Mouse (Mus musculus) bone marrow macrophage, adult 2 months (primary cell): Measurements from ENCODE around the gene Lurap1. TPM values are rescaled to one million over a fixed set of nuclear protein-coding genes. Genes with fewer than 3 reads are reported as not detected.

Source experiments
- H3K27ac ChIP-seq: 2 replicates; pipeline ENCODE4 v1.5.1; 2012; ENCODE audit warnings: low read depth, low read length; ENCODE audit not compliant: insufficient read depth
- H3K4me1 ChIP-seq: 2 replicates; pipeline ENCODE4 v1.6.1; 2012; ENCODE audit warnings: low read length; ENCODE audit not compliant: control insufficient read depth, insufficient read depth
- H3K4me3 ChIP-seq: 2 replicates; pipeline ENCODE4 v1.5.1; 2012; ENCODE audit warnings: mild to moderate bottlenecking, low read length, moderate library complexity; ENCODE audit not compliant: insufficient read depth
- CTCF ChIP-seq: IDR thresholded peaks from 2 replicates; pipeline ENCODE4 v1.5.1; 2012; ENCODE audit warnings: low read depth, mild to moderate bottlenecking, low read length, moderate library complexity
- POLR2A ChIP-seq: IDR thresholded peaks from 2 replicates; pipeline ENCODE4 v1.6.1; 2012; ENCODE audit warnings: mild to moderate bottlenecking, low read depth, low read length, borderline replicate concordance
- polyA plus RNA-seq: library from polyadenylated mRNA; stranded (reverse); fragments of >200 nt; gene quantifications from 2 replicates; pipeline ENCODE4 v1.2.4, GENCODE M21; 2012; ENCODE audit not compliant: missing spikeins, insufficient read depth, insufficient read length

Gene Lurap1
- polyA plus RNA-seq, 1 experiment: 0.12 TPM

- no peak overlapping the region for H3K27ac ChIP-seq
- no peak overlapping the region for H3K4me3 ChIP-seq
- 0 out of 2 replicates have a peak, but pooled peaks cover 2% of the 10 kb centered on the region for H3K4me1 ChIP-seq
- no peak for TF ChIP-seq CTCF
- no peak for TF ChIP-seq POLR2A
Observed at GRCm38 (mm10) chr4:116142269-116142668, 8.9 kb downstream of the Lurap1 start.

DNA sequence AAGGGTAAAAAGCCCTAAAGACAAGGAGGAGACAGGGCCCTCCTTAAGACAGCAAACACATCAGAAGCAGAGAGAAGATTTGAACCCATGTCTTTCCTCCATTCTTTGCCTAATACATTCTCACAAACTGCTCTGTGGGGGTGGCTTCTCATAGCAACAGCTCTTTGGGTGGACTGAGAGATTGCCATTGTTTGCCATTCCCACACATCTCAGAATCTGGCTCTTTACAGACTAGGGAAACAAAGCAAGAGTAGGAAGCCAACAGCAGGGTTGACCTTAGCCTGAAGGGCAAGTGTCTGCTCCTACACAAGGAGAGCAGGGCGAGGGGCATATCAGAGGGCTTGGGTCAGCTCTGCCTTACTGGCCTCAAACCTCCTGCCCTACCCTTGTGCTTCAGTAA lies 9.4 kb downstream of the Lurap1 start:
- Histone ChIP-seq H3K4me3 (no peak overlapping the region), H3K27ac (no peak overlapping the region), H3K4me1 (0 out of 2 replicates have a peak, but pooled peaks cover 2% of the 10 kb centered on the region)
- TF ChIP-seq CTCF (no peak), POLR2A (no peak)

DNA sequence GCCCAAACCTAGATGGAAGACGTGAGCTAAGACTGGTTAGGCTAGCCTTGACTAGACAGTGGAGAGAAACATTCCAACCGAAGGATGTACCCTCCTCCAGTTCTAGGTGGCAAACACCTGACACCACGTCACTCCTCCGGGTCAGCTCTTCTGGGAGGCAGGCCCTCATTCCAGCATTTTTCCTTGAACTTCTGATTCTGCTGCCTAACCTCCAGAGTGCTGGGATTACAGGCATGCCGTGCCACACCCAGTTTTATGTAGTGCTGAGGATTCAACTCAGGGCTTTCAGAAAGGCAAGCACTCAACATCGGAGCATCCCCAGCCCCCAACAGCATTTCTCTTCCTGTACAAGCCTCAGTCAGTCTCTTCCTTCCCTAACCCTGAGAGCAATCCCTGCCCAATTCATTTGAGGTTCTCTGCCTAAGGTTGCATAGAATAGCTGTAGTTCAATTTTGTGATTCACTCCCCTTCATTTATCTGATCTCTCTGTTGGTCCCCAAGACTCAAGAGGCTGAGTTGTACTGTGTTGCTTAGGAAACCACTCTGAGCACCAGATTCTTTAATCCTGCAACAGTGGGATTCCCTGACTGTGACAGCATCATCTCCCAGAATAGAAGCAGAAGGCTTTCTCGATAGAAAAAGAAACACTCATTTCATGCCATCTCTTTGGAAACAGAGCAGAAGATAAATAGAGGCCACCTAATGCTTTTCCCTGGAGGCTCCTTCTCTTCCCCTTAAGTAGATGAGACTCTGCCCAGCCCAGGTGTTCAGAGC lies 10.2 kb downstream of the Lurap1 start:
- no peak overlapping the region for H3K4me3 ChIP-seq
- H3K4me1 ChIP-seq: 0 out of 2 replicates have a peak, but pooled peaks cover 2% of the 10 kb centered on the region
- no peak overlapping the region for H3K27ac ChIP-seq
- TF ChIP-seq CTCF: no peak
- TF ChIP-seq POLR2A: no peak

DNA sequence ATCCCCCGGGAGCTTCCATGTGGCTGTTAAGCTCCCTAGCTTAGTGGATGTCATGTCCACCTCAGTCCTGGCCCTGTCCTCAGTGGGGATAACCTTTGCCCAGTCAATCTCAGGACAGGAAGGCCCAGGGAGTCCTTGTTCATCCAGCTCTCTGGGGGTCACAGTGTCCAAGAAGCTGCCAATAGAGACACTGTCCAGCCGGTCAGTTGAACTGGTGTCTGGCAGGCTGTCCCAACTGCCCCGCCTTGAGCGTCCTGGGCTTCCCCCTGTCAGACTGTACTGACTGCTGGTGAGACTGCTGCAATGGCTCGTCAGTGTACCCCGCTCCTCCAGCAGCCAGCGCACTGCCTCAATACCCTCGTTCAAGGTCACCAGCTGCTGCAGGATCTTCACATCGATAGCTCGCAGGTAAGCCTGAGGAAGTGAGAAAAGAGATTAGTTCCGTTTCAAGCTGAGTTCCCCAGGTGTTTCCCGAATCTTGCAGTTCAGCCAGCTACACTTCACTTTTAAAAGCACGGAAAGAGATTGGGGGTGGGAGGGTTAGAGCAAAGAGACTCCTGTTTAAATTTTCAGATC lies 13.6 kb downstream of the Lurap1 start:
- Histone ChIP-seq H3K4me1 (peaks cover 2% of the 10 kb centered on the region), H3K27ac (no peak overlapping the region), H3K4me3 (no peak overlapping the region)
- TF ChIP-seq POLR2A (no peak), CTCF (no peak)

DNA sequence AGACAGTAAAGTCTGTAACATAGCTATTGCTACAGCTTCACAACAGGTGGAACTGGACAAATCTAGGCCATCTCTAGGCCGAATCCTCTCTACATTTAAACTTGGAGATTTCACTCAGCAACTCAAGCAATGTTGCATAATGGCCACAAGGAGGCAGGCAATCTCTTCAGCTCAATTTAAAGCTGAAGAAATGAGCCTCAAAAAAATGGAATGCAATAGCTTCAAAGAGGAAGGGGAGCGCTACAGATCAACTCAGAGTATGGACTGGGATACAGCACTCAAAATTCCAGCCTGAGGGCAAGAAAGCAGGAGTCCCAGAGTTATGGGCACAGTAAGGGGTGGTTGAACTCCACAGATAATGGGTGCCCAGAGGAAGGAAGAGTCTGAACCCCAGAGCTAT lies 16.1 kb downstream of the Lurap1 start:
- no peak overlapping the region for H3K4me3 ChIP-seq
- H3K27ac ChIP-seq: no peak overlapping the region
- H3K4me1 ChIP-seq: peaks cover 2% of the 10 kb centered on the region
- TF ChIP-seq POLR2A: no peak
- peak; percentile 42; the same call in 1 of the 2 replicates for TF ChIP-seq CTCF

DNA sequence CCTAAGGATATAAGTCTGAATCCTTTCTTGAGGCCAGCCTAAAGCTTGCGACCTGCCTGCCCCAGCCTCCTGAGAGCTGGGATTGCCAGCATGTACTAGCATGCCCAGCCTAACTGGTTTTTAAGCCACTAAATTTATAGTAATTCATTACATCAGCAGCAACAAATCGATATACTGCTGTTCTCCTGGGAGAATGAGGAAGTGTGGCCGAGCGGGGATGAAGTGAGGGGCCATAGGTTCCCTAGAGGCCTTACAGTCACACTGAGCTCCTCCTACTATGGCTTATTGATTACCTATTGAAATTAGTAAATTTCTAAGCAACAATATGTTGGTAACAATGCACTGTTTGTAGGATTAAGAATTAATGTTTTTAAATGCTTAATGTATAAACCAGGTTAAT lies 18.0 kb downstream of the Lurap1 start:
- Histone ChIP-seq H3K4me1 (peaks cover 2% of the 10 kb centered on the region), H3K27ac (no peak overlapping the region), H3K4me3 (no peak overlapping the region)
- TF ChIP-seq CTCF (no peak), POLR2A (no peak)

DNA sequence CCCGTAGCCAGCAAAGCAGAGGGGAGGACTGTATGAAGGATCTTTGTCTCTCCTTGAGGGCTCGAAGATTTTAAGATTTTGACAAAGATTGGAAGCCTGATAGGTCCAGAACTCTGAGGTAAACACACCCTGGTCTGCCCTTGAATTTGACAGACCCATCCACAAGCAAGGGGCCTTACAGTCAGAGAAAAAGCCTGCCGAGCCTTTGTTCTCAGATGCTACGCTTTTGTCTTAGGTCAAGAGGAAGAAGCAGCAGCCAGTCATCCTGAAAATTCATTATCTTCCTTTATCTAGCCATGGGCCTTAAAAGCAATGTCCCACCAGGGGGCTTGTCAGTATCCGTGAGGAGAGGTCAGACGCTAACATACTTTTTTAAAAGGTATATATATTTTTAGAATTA lies 23.2 kb downstream of the Lurap1 start:
- Histone ChIP-seq H3K4me3 (no peak overlapping the region), H3K4me1 (peaks cover 8% of the 10 kb centered on the region), H3K27ac (no peak overlapping the region)
- TF ChIP-seq POLR2A (no peak), CTCF (no peak)

DNA sequence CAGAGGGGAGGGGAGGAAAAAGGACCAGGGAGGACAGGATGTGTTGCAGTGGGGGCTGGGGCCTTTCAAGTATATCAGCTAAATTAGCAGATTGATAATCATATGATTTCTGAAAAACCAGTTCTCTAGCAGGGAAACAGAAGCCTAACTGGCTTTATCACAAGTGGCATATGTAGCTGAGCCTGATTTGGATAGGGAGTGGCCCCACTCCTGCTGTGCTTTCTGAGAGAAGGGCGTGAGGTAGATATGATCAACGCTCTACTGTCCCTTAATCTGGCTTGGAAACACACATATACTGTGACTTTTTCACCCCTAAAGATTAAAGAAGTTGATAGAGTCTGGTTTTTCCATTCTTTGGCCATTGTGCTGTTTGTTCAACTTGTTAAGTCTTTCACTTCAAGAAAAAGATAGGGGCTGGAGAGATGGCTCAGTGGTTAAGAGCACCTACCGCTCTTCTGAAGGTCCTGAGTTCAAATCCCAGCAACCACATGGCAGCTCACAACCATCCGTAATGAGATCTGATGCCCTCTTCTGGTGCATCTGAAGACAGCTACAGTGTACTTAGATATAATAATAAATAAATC lies 25.2 kb downstream of the Lurap1 start:
- H3K4me1 ChIP-seq: peaks cover 8% of the 10 kb centered on the region
- no peak overlapping the region for H3K27ac ChIP-seq
- H3K4me3 ChIP-seq: no peak overlapping the region
- TF ChIP-seq CTCF (no peak), POLR2A (no peak)

DNA sequence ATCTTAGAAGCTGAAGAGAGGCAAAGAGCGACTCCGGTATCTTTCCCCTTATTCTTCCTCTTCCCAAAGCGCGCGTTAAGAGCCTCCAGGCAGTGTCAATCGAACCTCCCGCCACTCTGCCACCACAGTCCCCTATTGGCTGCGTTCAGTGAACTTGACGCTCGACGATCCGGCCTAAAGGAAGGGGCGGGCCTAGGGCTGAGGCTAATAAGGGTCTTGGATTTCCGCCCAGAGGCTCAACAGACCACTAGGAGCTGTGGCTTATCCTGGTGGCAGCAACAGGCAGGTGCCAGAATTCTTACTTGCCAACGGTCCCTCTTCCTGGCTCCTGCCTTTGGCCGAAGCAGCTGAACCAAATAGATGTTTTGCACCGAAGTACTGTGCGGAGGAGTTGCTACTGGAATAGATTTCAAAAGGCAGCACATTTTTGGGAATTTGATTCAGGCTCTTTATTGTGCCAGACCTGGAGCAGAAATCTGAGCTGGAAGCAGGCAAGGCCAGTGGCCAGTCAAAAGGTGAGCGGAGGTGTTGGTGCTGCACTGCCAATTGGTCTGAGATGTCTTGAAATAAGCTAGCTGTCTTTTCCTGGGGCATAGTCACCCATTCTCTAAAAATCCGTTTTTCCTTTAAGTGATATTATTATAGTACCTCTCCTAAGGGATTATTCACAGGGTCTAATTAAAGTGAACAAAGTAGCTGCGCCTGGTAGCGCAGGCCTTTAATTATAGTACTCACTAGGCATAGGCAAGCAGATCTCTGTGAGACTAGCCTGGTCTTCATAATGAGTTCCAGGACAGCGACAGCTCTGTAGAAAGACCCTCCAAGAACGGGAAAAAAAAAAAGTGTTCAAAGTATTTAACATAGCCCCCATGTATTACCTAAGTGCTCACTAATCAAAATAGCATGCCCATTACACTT lies 27.3 kb downstream of the Lurap1 start, which contains the start of the genes Rad54l and Pomgnt1:
Gene Rad54l, minus strand, starts transcription at position 89 of the 918 bp plus-strand sequence.
Gene Pomgnt1, plus strand, starts transcription at position 239 of the 918 bp plus-strand sequence.
- peak within 1 kb of the TSS; percentile 43 for H3K27ac ChIP-seq

More for the DNA sequence above, 27.3 kb downstream of the Lurap1 start, which contains the start of the genes Rad54l and Pomgnt1:
- H3K4me3 ChIP-seq: peak within 1 kb of the TSS; percentile 72
- TF ChIP-seq POLR2A (0 out of 2 replicates have a peak, but pooled peaks have one; percentile 53), CTCF (no peak)
- peaks cover 8% of the 10 kb centered on the region for H3K4me1 ChIP-seq
